Mouse (Mus musculus): Measurements from ENCODE around the gene Chtop.

DNA sequence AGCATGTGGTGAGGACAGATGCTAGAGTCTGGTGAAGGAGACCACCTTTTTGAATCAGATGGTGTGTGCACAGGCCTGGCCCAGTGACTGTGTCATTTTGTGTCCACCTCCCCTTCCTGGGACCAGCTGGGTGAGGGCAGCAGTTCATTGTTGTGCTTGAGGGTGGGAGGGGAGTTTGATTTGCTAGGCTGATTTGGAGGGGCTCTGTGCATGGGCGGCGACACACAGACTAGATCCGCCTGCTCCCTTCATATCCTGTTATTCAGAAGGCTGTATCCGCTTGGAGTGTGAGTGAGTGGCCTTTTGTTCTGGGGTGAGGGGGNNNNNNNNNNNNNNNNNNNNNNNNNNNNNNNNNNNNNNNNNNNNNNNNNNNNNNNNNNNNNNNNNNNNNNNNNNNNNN lies 31.6 kb upstream of the Chtop start:
- TF ChIP-seq CTCF (IDR thresholded peaks at IDR 0.05; ENCODE audit: control insufficient read depth, insufficient read depth, insufficient replicate concordance, low read depth, low read length), result no peak
- no peak for TF ChIP-seq POLR2A (IDR thresholded peaks at IDR 0.05; ENCODE audit: control insufficient read depth, low read depth, low read length)
